Mouse (Mus musculus): ENCODE results near the gene Usp39. TPM values are rescaled to one million over a fixed set of nuclear protein-coding genes. Genes with fewer than 3 reads are reported as not detected.

The Usp39 gene
- polyA plus RNA-seq, 1 experiment: 6.8 TPM

DNA sequence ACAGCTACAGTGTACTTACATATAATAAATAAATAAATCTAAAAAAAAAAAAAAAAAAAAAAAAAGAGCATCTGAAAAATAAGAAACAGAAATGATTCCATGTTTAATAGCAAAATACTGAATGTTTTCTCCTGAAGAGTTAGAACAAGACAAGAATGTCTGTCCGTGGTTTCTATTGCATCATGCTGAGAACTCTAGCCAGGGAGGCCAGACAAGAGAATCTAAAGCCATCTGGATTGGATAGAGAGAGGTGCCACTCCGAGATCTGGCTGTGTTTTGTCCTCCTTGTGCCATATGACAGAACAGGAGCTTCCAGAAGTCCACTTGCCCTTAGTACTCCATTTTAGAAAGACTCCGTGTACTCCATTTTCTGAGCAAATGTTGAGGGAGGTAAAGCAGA is 47.2 kb downstream of the Usp39 start:
- H3K27me3 ChIP-seq (ENCODE audit: control insufficient read depth, insufficient read depth, low read length): no peaks in the 10 kb centered on the region
- no peak overlapping the region for H3K27ac ChIP-seq (ENCODE audit: insufficient read depth, low read depth, low read length)
- no peaks in the 10 kb centered on the region for H3K36me3 ChIP-seq (ENCODE audit: control insufficient read depth, insufficient read depth, low read length)
- no peak overlapping the region for H3K4me3 ChIP-seq (ENCODE audit: low read depth, low read length)
- no peaks in the 10 kb centered on the region for H3K4me1 ChIP-seq (ENCODE audit: control insufficient read depth, insufficient read depth, insufficient read length, low read length)
- no peak for TF ChIP-seq CTCF (IDR thresholded peaks at IDR 0.05; ENCODE audit: extremely low read depth, insufficient read length, insufficient replicate concordance, low read depth, low read length)
- no peak for TF ChIP-seq POLR2A (IDR thresholded peaks at IDR 0.05; ENCODE audit: low read depth, low read length)
- WGBS: 73% methylated on average over 3 of the region's 3 CpGs

DNA sequence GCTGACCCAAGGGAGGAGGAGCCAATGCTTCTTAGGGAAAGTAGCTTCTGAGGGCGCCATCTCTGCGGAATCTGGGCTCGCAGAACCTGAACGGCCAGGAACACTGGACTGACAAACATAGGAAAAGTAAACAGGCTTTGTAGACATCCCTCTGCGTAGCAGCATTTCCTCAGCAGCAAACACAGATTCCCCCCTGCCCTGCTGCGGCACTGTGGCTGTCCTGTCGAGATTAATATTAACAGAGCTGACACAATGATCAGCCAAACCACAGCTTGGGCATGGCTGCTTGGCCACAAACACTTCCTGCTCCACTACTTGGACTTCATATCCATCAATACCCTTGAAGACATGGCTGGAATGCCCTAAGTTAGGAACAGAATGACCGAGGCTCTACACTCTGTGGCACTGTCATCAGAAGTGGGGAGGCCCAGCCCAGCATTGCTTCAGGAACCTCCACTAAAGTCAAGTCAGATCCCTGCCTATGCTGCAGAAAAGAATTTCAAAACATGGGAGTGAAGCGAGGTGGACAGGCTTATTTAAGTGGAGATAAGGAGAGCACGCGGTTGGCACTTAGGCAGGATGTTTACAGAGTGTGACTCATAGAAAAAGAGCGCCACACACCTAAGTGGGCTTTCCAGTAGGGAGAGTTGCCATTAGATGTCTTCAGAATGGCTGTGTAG is 51.9 kb downstream of the Usp39 start:
- H3K27me3 ChIP-seq (ENCODE audit: control insufficient read depth, insufficient read depth, low read length): no peaks in the 10 kb centered on the region; the same call in 1 of the 2 replicates
- H3K36me3 ChIP-seq (ENCODE audit: control insufficient read depth, insufficient read depth, low read length): no peaks in the 10 kb centered on the region
- WGBS: 15% methylated on average over 12 of the region's 12 CpGs
- no peak overlapping the region for H3K4me3 ChIP-seq (ENCODE audit: low read depth, low read length)
- H3K27ac ChIP-seq (ENCODE audit: insufficient read depth, low read depth, low read length): no peak overlapping the region
- TF ChIP-seq POLR2A (IDR thresholded peaks at IDR 0.05; ENCODE audit: low read depth, low read length) (no peak), CTCF (IDR thresholded peaks at IDR 0.05; ENCODE audit: extremely low read depth, insufficient read length, insufficient replicate concordance, low read depth, low read length) (no peak)
- no peaks in the 10 kb centered on the region for H3K4me1 ChIP-seq (ENCODE audit: control insufficient read depth, insufficient read depth, insufficient read length, low read length)

DNA sequence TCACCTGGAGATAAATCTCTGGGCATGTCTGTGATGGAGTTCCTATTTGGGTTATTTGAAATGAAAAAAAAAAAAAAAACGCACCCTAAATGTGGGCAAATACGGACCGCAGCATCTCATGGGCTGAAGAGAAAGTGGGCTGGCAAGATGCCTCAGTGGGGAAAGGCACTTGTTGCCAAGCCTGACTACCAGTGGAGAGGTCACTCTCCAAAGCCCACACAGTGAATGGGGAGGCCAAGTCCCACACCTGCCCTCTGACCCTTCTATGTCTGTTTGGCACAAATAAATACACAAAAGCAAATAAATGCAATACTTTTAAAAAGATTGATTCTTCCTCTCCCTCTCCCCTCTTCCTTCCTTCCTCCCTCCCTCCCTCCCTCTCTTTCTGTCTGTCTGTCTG is 55.5 kb downstream of the Usp39 start:
- 61% methylated on average over 3 of the region's 3 CpGs for WGBS
- Histone ChIP-seq H3K4me1 (ENCODE audit: control insufficient read depth, insufficient read depth, insufficient read length, low read length) (no peaks in the 10 kb centered on the region), H3K36me3 (ENCODE audit: control insufficient read depth, insufficient read depth, low read length) (no peaks in the 10 kb centered on the region), H3K27me3 (ENCODE audit: control insufficient read depth, insufficient read depth, low read length) (no peaks in the 10 kb centered on the region; the same call in 1 of the 2 replicates), H3K4me3 (ENCODE audit: low read depth, low read length) (no peak overlapping the region), H3K27ac (ENCODE audit: insufficient read depth, low read depth, low read length) (no peak overlapping the region)
- TF ChIP-seq POLR2A (IDR thresholded peaks at IDR 0.05; ENCODE audit: low read depth, low read length): no peak
- no peak for TF ChIP-seq CTCF (IDR thresholded peaks at IDR 0.05; ENCODE audit: extremely low read depth, insufficient read length, insufficient replicate concordance, low read depth, low read length)

DNA sequence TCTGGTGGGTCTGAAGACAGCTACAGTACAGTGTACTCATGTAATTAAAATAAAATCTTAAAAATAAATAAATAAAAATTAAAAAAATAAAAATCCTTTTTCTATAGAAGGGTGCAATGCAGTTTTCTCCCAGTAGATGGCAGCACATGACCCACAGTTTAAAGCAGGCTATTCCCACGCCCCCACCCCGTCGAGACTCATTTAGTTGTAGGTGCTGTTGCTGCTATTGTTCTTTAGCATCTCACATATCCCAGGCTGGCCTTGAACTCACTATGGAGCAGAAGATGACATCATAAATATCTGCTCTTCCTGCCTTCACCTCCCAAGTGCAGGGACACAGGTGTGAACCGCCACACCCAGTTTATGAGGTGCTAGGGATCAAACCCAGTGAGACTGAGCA is 61.1 kb downstream of the Usp39 start:
- H3K27me3 ChIP-seq (ENCODE audit: control insufficient read depth, insufficient read depth, low read length): no peaks in the 10 kb centered on the region
- peak; percentile 71; the same call in 1 of the 2 replicates for TF ChIP-seq CTCF (IDR thresholded peaks at IDR 0.05; ENCODE audit: extremely low read depth, insufficient read length, insufficient replicate concordance, low read depth, low read length)
- no peak for TF ChIP-seq POLR2A (IDR thresholded peaks at IDR 0.05; ENCODE audit: low read depth, low read length)
- H3K27ac ChIP-seq (ENCODE audit: insufficient read depth, low read depth, low read length): no peak overlapping the region
- H3K4me1 ChIP-seq (ENCODE audit: control insufficient read depth, insufficient read depth, insufficient read length, low read length): peaks cover 2% of the 10 kb centered on the region; the same call in 1 of the 2 replicates
- no peaks in the 10 kb centered on the region for H3K36me3 ChIP-seq (ENCODE audit: control insufficient read depth, insufficient read depth, low read length)
- WGBS: 13% methylated on average over 4 of the region's 4 CpGs
- H3K4me3 ChIP-seq (ENCODE audit: low read depth, low read length): no peak overlapping the region

GRCm38 (mm10) chr6:72280410-72280998 is 64.5 kb downstream of the Usp39 start:
- TF ChIP-seq CTCF (IDR thresholded peaks at IDR 0.05; ENCODE audit: extremely low read depth, insufficient read length, insufficient replicate concordance, low read depth, low read length) (no peak), POLR2A (IDR thresholded peaks at IDR 0.05; ENCODE audit: low read depth, low read length) (no peak)
- 50% methylated on average over 7 of the region's 7 CpGs for WGBS

DNA sequence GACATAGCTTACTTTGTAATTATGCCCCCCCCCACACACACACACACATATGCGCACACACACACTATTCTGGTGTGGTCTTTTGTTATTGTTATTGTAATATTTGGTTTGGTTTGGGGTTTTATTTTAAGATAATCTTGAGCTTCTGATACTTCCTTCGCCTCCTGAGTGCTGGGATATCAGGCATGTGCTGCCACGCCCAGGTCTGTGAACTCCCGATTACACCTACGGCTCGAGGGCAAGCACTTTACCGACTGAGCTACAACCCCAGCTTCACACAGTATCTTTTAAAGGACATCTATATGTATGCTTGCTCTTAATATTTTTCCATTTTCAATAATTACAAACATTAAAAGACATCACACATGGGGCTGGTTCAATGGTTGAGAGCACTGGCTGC is 65.5 kb downstream of the Usp39 start:
- Histone ChIP-seq H3K4me3 (ENCODE audit: low read depth, low read length) (no peak overlapping the region), H3K36me3 (ENCODE audit: control insufficient read depth, insufficient read depth, low read length) (no peaks in the 10 kb centered on the region), H3K4me1 (ENCODE audit: control insufficient read depth, insufficient read depth, insufficient read length, low read length) (peaks cover 2% of the 10 kb centered on the region; the same call in 1 of the 2 replicates), H3K27ac (ENCODE audit: insufficient read depth, low read depth, low read length) (no peak overlapping the region), H3K27me3 (ENCODE audit: control insufficient read depth, insufficient read depth, low read length) (no peaks in the 10 kb centered on the region)
- WGBS: 35% methylated on average over 7 of the region's 7 CpGs
- no peak for TF ChIP-seq CTCF (IDR thresholded peaks at IDR 0.05; ENCODE audit: extremely low read depth, insufficient read length, insufficient replicate concordance, low read depth, low read length)
- no peak for TF ChIP-seq POLR2A (IDR thresholded peaks at IDR 0.05; ENCODE audit: low read depth, low read length)

More at GRCm38 (mm10) chr6:72280410-72280998, 64.5 kb downstream of the Usp39 start:
- H3K27me3 ChIP-seq (ENCODE audit: control insufficient read depth, insufficient read depth, low read length): no peaks in the 10 kb centered on the region
- H3K36me3 ChIP-seq (ENCODE audit: control insufficient read depth, insufficient read depth, low read length): no peaks in the 10 kb centered on the region
- no peak overlapping the region for H3K27ac ChIP-seq (ENCODE audit: insufficient read depth, low read depth, low read length)
- peaks cover 2% of the 10 kb centered on the region; the same call in 1 of the 2 replicates for H3K4me1 ChIP-seq (ENCODE audit: control insufficient read depth, insufficient read depth, insufficient read length, low read length)
- H3K4me3 ChIP-seq (ENCODE audit: low read depth, low read length): no peak overlapping the region

DNA sequence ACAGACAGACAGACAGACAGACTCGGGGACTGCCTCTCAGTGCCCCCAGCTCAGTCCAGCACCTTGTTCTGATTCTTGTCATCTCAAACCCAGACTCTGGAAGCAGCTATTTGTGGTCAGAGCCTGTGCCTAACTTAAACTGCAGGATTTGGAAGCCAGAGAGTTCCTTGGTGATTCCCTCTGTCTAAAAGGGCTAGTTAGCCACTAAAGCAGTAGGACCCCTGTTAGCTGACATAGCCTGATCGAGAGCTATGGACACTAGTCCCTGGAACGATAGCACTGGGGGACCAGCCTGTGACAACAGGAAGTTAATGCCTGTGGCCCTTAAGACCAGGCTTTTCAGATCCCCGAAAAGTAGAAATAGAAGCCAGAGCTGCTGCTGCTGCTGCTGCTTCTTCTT is 66.1 kb downstream of the Usp39 start:
- no peaks in the 10 kb centered on the region for H3K27me3 ChIP-seq (ENCODE audit: control insufficient read depth, insufficient read depth, low read length)
- H3K4me1 ChIP-seq (ENCODE audit: control insufficient read depth, insufficient read depth, insufficient read length, low read length): no peaks in the 10 kb centered on the region
- 64% methylated on average over 4 of the region's 4 CpGs for WGBS
- TF ChIP-seq POLR2A (IDR thresholded peaks at IDR 0.05; ENCODE audit: low read depth, low read length): no peak
- TF ChIP-seq CTCF (IDR thresholded peaks at IDR 0.05; ENCODE audit: extremely low read depth, insufficient read length, insufficient replicate concordance, low read depth, low read length): no peak
- no peak overlapping the region for H3K4me3 ChIP-seq (ENCODE audit: low read depth, low read length)
- H3K27ac ChIP-seq (ENCODE audit: insufficient read depth, low read depth, low read length): peak overlapping the region; percentile 21; the same call in 1 of the 2 replicates
- no peaks in the 10 kb centered on the region for H3K36me3 ChIP-seq (ENCODE audit: control insufficient read depth, insufficient read depth, low read length)
